Mouse (Mus musculus) CD8-positive naive resting alpha-beta T cell, adult 57 days (primary cell): ENCODE measurements around the gene Olfr742. TPM values are rescaled to one million over a fixed set of nuclear protein-coding genes. Genes with fewer than 3 reads are reported as not detected.

Source experiments
- total RNA-seq: library from RNA; stranded (reverse); gene quantifications from one replicate; pipeline ENCODE4 v1.2.4, GENCODE M21; 2023

Gene Olfr742
- total RNA-seq: not detected

GRCm38 (mm10) chr14:50503300-50503699 is at the start of gene Olfr742:
Olfr742 (plus strand) TSS chr14:50503600.

GRCm38 (mm10) chr14:50472438-50472837 is 31.0 kb upstream of the Olfr742 start, which contains the start of gene Olfr741:
Olfr741 (plus strand) TSS chr14:50472738.

GRCm38 (mm10) chr14:50521539-50521938 is 18.1 kb downstream of the Olfr742 start, which contains the start of gene Olfr743:
Olfr743 (plus strand) TSS chr14:50521839.

Other genes with a start within 250 kb of the Olfr742 start
- not detected for gene Olfr732, start 219.4 kb upstream of the Olfr742 start, total RNA-seq
- not detected for gene Olfr733, start 202.1 kb upstream of the Olfr742 start, total RNA-seq
- not detected for gene Olfr734, start 176.8 kb upstream of the Olfr742 start, total RNA-seq
- gene Olfr735, start 154.7 kb upstream of the Olfr742 start, total RNA-seq: not detected
- gene Tlr11, start 145.7 kb upstream of the Olfr742 start, total RNA-seq: 0.21 TPM
- gene Olfr736, start 122.4 kb upstream of the Olfr742 start, total RNA-seq: not detected
- gene Olfr738, start 96.0 kb upstream of the Olfr742 start, total RNA-seq: not detected
- gene Olfr739, start 85.0 kb upstream of the Olfr742 start, total RNA-seq: not detected
- not detected for gene Olfr740, start 58.1 kb upstream of the Olfr742 start, total RNA-seq
- gene Olfr741, start 30.9 kb upstream of the Olfr742 start, total RNA-seq: not detected
- not detected for gene Olfr743, start 18.2 kb downstream of the Olfr742 start, total RNA-seq
- gene Olfr744, start 111.3 kb downstream of the Olfr742 start, total RNA-seq: not detected
- gene Olfr745, start 135.8 kb downstream of the Olfr742 start, total RNA-seq: not detected
- gene Olfr746, start 143.5 kb downstream of the Olfr742 start, total RNA-seq: not detected
- gene Olfr747, start 189.6 kb downstream of the Olfr742 start, total RNA-seq: not detected
- not detected for gene Olfr748, start 203.8 kb downstream of the Olfr742 start, total RNA-seq
- gene Olfr749, start 241.5 kb downstream of the Olfr742 start, total RNA-seq: not detected